Mouse (Mus musculus) CH12.LX (cell line): ENCODE measurements around the gene Xrcc6. TPM values are rescaled to one million over a fixed set of nuclear protein-coding genes. Genes with fewer than 3 reads are reported as not detected.

ENCODE experiments used
- DNase-seq: peaks from one replicate; pipeline ENCODE4 v3.0.0-alpha.2; 2013; ENCODE audit errors: extremely low read depth
- H3K27ac ChIP-seq: 2 replicates; pipeline ENCODE4 v1.5.1; 2012; ENCODE audit warnings: low read depth, mild to moderate bottlenecking, control low read depth, moderate library complexity; ENCODE audit not compliant: insufficient read depth
- H3K27me3 ChIP-seq: replicated peaks from 2 replicates; pipeline ENCODE3; 2012; ENCODE audit warnings: inconsistent platforms
- H3K36me3 ChIP-seq, 2 experiments: replicated peaks in 1 of 2; 2 replicates each; pipeline versions ENCODE3 to v1.6.1; 2012; ENCODE audit warnings: inconsistent platforms in 1 of 2, low read length in 1 of 2, mild to moderate bottlenecking in 1 of 2, mixed read lengths in 1 of 2, moderate library complexity in 1 of 2; ENCODE audit not compliant: control insufficient read depth in 1 of 2, insufficient read depth in 1 of 2
- H3K4me1 ChIP-seq, 2 experiments: 2 replicates each; pipeline ENCODE4 v1.6.1; 2012; ENCODE audit warnings: inconsistent platforms in 1 of 2, moderate library complexity in 1 of 2; ENCODE audit not compliant: insufficient read depth in 2 of 2, control insufficient read depth in 1 of 2
- H3K4me2 ChIP-seq: 2 replicates; pipeline ENCODE4 v1.6.1; 2012; ENCODE audit warnings: low read depth, mild to moderate bottlenecking, control low read depth; ENCODE audit not compliant: poor library complexity, insufficient read depth, severe bottlenecking
- H3K4me3 ChIP-seq, 3 experiments: fragments of 150-350 bp in 1 of 3; sonication (generic) in 1 of 3; replicated peaks in 1 of 3; 2 replicates each; pipeline versions ENCODE3 to v1.5.1; 2011 to 2012; ENCODE audit warnings: low read depth in 2 of 3, low read length in 2 of 3, mild to moderate bottlenecking in 2 of 3, moderate library complexity in 2 of 3, control low read depth in 1 of 3, improper control_type of control experiment in 1 of 3, inconsistent platforms in 1 of 3, mixed read lengths in 1 of 3; ENCODE audit not compliant: poor library complexity in 1 of 3
- H3K79me2 ChIP-seq: replicated peaks from 2 replicates; pipeline ENCODE4 v1.6.1; 2012; ENCODE audit warnings: mild to moderate bottlenecking, moderate library complexity; ENCODE audit not compliant: control insufficient read depth, poor library complexity, insufficient read depth, severe bottlenecking; ENCODE audit errors: extremely low read depth
- H3K9ac ChIP-seq: 2 replicates; pipeline ENCODE4 v1.6.1; 2012; ENCODE audit warnings: low read depth, mild to moderate bottlenecking, control low read depth, moderate library complexity; ENCODE audit not compliant: insufficient read depth
- H3K9me3 ChIP-seq: replicated peaks from 2 replicates; pipeline ENCODE3; 2012; ENCODE audit warnings: low read length, inconsistent platforms, mixed read lengths
- CHD1 ChIP-seq: IDR thresholded peaks from 2 replicates; pipeline ENCODE4 v1.6.1; 2012; ENCODE audit warnings: low read depth, low read length, improper control_type of control experiment, inconsistent platforms
- CTCF ChIP-seq, 2 experiments: IDR thresholded peaks in 1 of 2; conservative IDR thresholded peaks in 1 of 2; 2 replicates each; pipeline ENCODE4 v1.5.1; 2011 to 2012; ENCODE audit warnings: low read depth in 2 of 2, low read length in 2 of 2, improper control_type of control experiment in 1 of 2, inconsistent platforms in 1 of 2, mild to moderate bottlenecking in 1 of 2, moderate library complexity in 1 of 2
- E2F4 ChIP-seq: IDR thresholded peaks from 2 replicates; pipeline ENCODE4 v1.6.1; 2011; ENCODE audit warnings: low read depth, low read length, improper control_type of control experiment; ENCODE audit not compliant: insufficient replicate concordance
- JUN ChIP-seq: IDR thresholded peaks from 2 replicates; pipeline ENCODE4 v1.6.1; 2011; ENCODE audit warnings: low read depth, mild to moderate bottlenecking, low read length, improper control_type of control experiment, moderate library complexity; ENCODE audit not compliant: insufficient read depth
- MAX ChIP-seq: IDR thresholded peaks from 2 replicates; pipeline ENCODE4 v1.6.1; 2011; ENCODE audit warnings: low read length, improper control_type of control experiment
- MYC ChIP-seq: IDR thresholded peaks from 2 replicates; pipeline ENCODE4 v1.6.1; 2011; ENCODE audit warnings: low read depth, mild to moderate bottlenecking, improper control_type of control experiment, low read length
- NELFE ChIP-seq: IDR thresholded peaks from 2 replicates; pipeline ENCODE4 v1.6.1; 2011; ENCODE audit warnings: low read depth, low read length, improper control_type of control experiment
- SMC3 ChIP-seq: IDR thresholded peaks from 2 replicates; pipeline ENCODE4 v1.6.1; 2011; ENCODE audit warnings: low read depth, low read length, improper control_type of control experiment
- TCF12 ChIP-seq: IDR thresholded peaks from 2 replicates; pipeline ENCODE4 v1.6.1; 2014; ENCODE audit warnings: low read depth, mild to moderate bottlenecking, inconsistent platforms, low read length, improper control_type of control experiment
- UBTF ChIP-seq: IDR thresholded peaks from 2 replicates; pipeline ENCODE4 v1.6.1; 2012; ENCODE audit warnings: low read depth, mild to moderate bottlenecking, inconsistent platforms, low read length, improper control_type of control experiment, moderate library complexity
- USF1 ChIP-seq: IDR thresholded peaks from 2 replicates; pipeline ENCODE4 v1.6.1; 2014; ENCODE audit warnings: low read depth, mild to moderate bottlenecking, inconsistent platforms, low read length, improper control_type of control experiment
- USF2 ChIP-seq: conservative IDR thresholded peaks from 2 replicates; pipeline ENCODE4 v1.6.1; 2011; ENCODE audit warnings: low read depth, low read length, improper control_type of control experiment
- ZNF384 ChIP-seq: IDR thresholded peaks from 2 replicates; pipeline ENCODE4 v1.6.1; 2012; ENCODE audit warnings: low read depth, low read length, improper control_type of control experiment, inconsistent platforms
- dilution Hi-C: fragments of 300-500 bp; cut with MboI; formaldehyde crosslinking; loops from 2 replicates; pipeline ENCODE4 v1.14.3; 2020; ENCODE audit warnings: low sequenced_read_pairs; ENCODE audit not compliant: extremely low pct_unique_long_range_greater_than_20kb, extremely low pct_ligation_motif_present
- in situ Hi-C: fragments of 300-500 bp; cut with MboI; formaldehyde crosslinking; loops from 3 replicates; pipeline ENCODE4 v1.14.3; 2019; ENCODE audit warnings: low sequenced_read_pairs, low pct_ligation_motif_present, low pct_unique_long_range_greater_than_20kb, mixed read lengths
- polyA plus RNA-seq: library from polyadenylated mRNA; unstranded; fragments of >175 nt; gene quantifications from 2 replicates; pipeline ENCODE4 v1.2.1, GENCODE M21; 2012; ENCODE audit warnings: low read depth; ENCODE audit not compliant: insufficient read length
- total RNA-seq, 2 experiments: library from RNA; depleted of rRNA; stranded (reverse); fragments of 300-350 nt in 1 of 2; fragments of >200 nt in 1 of 2; gene quantifications; 2 replicates each; pipeline ENCODE4 v1.2.3; 2012 to 2014

Gene Xrcc6
- total and polyA plus RNA-seq, 3 experiments = 67.3 to 83.5 (median 80.8) TPM

- TF ChIP-seq SMC3 = no peak
Observed at GRCm38 (mm10) chr15:82027726-82028125, 40.1 kb downstream of the Xrcc6 start (continued).

GRCm38 (mm10) chr15:82032386-82032785 is 44.8 kb downstream of the Xrcc6 start:
- H3K79me2 ChIP-seq = no peaks in the 10 kb centered on the region
- no peak for TF ChIP-seq CTCF (conservative IDR thresholded peaks at IDR 0.05 in 1 of 2, IDR thresholded peaks at IDR 0.05 in 1 of 2; ENCODE audit: low read depth in 2 of 2, low read length in 2 of 2)
- no peaks in the 10 kb centered on the region for H3K9me3 ChIP-seq
- in situ Hi-C loops (no loop called here), dilution Hi-C loops (no loop called here)
- H3K36me3 ChIP-seq = peaks cover 62 to 90% of the 10 kb centered on the region in 2 experiments
- no peak overlapping the region for H3K4me3 ChIP-seq
- no peak overlapping the region for H3K27ac ChIP-seq
- H3K4me1 ChIP-seq = peaks cover 4 to 36% of the 10 kb centered on the region in 2 experiments
- no peaks in the 10 kb centered on the region for H3K27me3 ChIP-seq
- H3K4me2 ChIP-seq = no peak overlapping the region
- H3K9ac ChIP-seq = no peak overlapping the region
- no peak for DNase-seq

- no peak within 1 kb of the TSS for H3K4me3 ChIP-seq
- TF ChIP-seq NELFE (no peak), JUN (no peak), UBTF (no peak)
- H3K27ac ChIP-seq = no peak within 1 kb of the TSS
- no peaks in the 10 kb centered on the region for H3K27me3 ChIP-seq
- peaks cover 65 to 90% of the 10 kb centered on the region in 2 experiments for H3K36me3 ChIP-seq
- dilution Hi-C loops = no loop called here
- DNase-seq = no peak
- no peaks in the 10 kb centered on the region for H3K9me3 ChIP-seq
- in situ Hi-C loops = no loop called here
- H3K4me1 ChIP-seq = peaks cover 0 to 23% of the 10 kb centered on the region in 2 experiments; a peak in 2 of 4 replicates
- H3K79me2 ChIP-seq = no peaks in the 10 kb centered on the region
- H3K9ac ChIP-seq = no peak within 1 kb of the TSS
- H3K4me2 ChIP-seq = no peak within 1 kb of the TSS
Observed at GRCm38 (mm10) chr15:82033762-82034161, 46.1 kb downstream of the Xrcc6 start, which contains the start of gene Desi1. TSS of gene Desi1 (minus strand) at chr15:82033862.

GRCm38 (mm10) chr15:82035904-82036689 is 48.5 kb downstream of the Xrcc6 start:
- Histone ChIP-seq H3K27me3 (no peaks in the 10 kb centered on the region), H3K36me3 (peaks cover 61 to 89% of the 10 kb centered on the region in 2 experiments), H3K4me3 (no peak overlapping the region), H3K9ac (no peak overlapping the region), H3K4me2 (no peak overlapping the region), H3K27ac (no peak overlapping the region), H3K9me3 (no peaks in the 10 kb centered on the region), H3K79me2 (peaks cover 3% of the 10 kb centered on the region; the same call in 1 of the 2 replicates), H3K4me1 (peaks cover 0 to 10% of the 10 kb centered on the region in 2 experiments; a peak in 2 of 4 replicates)
- TF ChIP-seq USF2 (no peak), UBTF (no peak), MYC (peak; percentile 44; the same call in 1 of the 2 replicates), E2F4 (no peak), CHD1 (no peak), CTCF (conservative IDR thresholded peaks at IDR 0.05 in 1 of 2, IDR thresholded peaks at IDR 0.05 in 1 of 2; ENCODE audit: low read depth in 2 of 2, low read length in 2 of 2) (peak; percentile 14 to 62; a peak in 2 of 4 replicates), USF1 (no peak), SMC3 (peak; percentile 25; the same call in 1 of the 2 replicates), MAX (no peak), ZNF384 (0 out of 2 replicates have a peak, but pooled peaks have one; percentile 27), TCF12 (no peak)
- dilution Hi-C loops = no loop called here
- in situ Hi-C loops = no loop called here
- peak; percentile 57 for DNase-seq
